8 mouse cellular contexts compared by ENCODE assay signal in genomic region chr10:57631896-57632867, GRCm38 (mm10). TPM values are rescaled to one million over a fixed set of nuclear protein-coding genes. Genes with fewer than 3 reads are reported as not detected.
DNase-seq lines count a peak whose midpoint lies in the region; ATAC-seq and TF ChIP-seq lines count a peak whose summit lies in the region.

Gene Pkib, plus strand, starts transcription at chr10:57631981.

- peak; percentile 74 for DNase-seq in Muller cell, postnatal 12 days (ENCODE audit: inconsistent ontology term)
- peak; percentile 80 for DNase-seq in cerebellum, adult 8-10 months
- peak; percentile 64 for DNase-seq in hindbrain, embryonic 14.5 days (ENCODE audit: low spot score)
- peak; percentile 60 to 65 for DNase-seq in layer of hippocampus, postnatal 36 days
- DNase-seq in lung, postnatal 0 days (ENCODE audit: low spot score): peak; percentile 32
- DNase-seq in retina, embryonic 14.5 days (ENCODE audit: low spot score): peak; percentile 72
- peak; percentile 42 for DNase-seq in thymus, postnatal 14 days

- H3K4me2 ChIP-seq in hindbrain, embryonic 14.5 days (replicated peaks): peak within 1 kb of the TSS; percentile 96
- peak within 1 kb of the TSS; percentile 45 for H3K4me2 ChIP-seq in lung, postnatal 0 days (replicated peaks; ENCODE audit: low read depth, low read length)

- WGBS in hindbrain, embryonic 14.5 days: 2% methylated on average over 40 of the region's 41 CpGs
- 2% methylated on average over 41 of the region's 41 CpGs for WGBS in lung, postnatal 0 days

- peaks cover 8% of the 10 kb centered on the region for H3K4me1 ChIP-seq in hindbrain, embryonic 14.5 days (replicated peaks; ENCODE audit: control insufficient read depth, insufficient read depth, low read length)
- H3K4me1 ChIP-seq in lung, postnatal 0 days (ENCODE audit: insufficient read depth, low read depth, low read length): no peaks in the 10 kb centered on the region

- H3K27ac ChIP-seq in hindbrain, embryonic 14.5 days: no peak within 1 kb of the TSS
- H3K27ac ChIP-seq in lung, postnatal 0 days (ENCODE audit: low read length): no peak within 1 kb of the TSS

- peak within 1 kb of the TSS; percentile 66 for H3K9ac ChIP-seq in hindbrain, embryonic 14.5 days
- H3K9ac ChIP-seq in lung, postnatal 0 days (replicated peaks; ENCODE audit: low read depth): no peak within 1 kb of the TSS

- ATAC-seq in frontal cortex, adult (ENCODE audit: low TSS enrichment): peak; percentile 95
- peak; percentile 93 for ATAC-seq in hindbrain, embryonic 14.5 days (ENCODE audit: low FRiP score)
- ATAC-seq in lung, postnatal 0 days: peak; percentile 78

- 0 out of 2 replicates have a peak, but pooled peaks cover 4% of the 10 kb centered on the region for H3K27me3 ChIP-seq in hindbrain, embryonic 14.5 days (ENCODE audit: control insufficient read depth, insufficient read depth, low read length)
- peaks cover 4% of the 10 kb centered on the region; the same call in 1 of the 2 replicates for H3K27me3 ChIP-seq in lung, postnatal 0 days (replicated peaks; ENCODE audit: insufficient read depth, low read length)

- peak; percentile 30; the same call in 1 of the 2 replicates for TF ChIP-seq CTCF in lung, postnatal 0 days (IDR thresholded peaks at IDR 0.05)

- no peaks in the 10 kb centered on the region for H3K36me3 ChIP-seq in hindbrain, embryonic 14.5 days (replicated peaks; ENCODE audit: control insufficient read depth, insufficient read depth)
- no peaks in the 10 kb centered on the region for H3K36me3 ChIP-seq in lung, postnatal 0 days (ENCODE audit: insufficient read depth, low read length)

- peak within 1 kb of the TSS; percentile 54 for H3K4me3 ChIP-seq in hindbrain, embryonic 14.5 days (replicated peaks; ENCODE audit: low read length)
- H3K4me3 ChIP-seq in lung, postnatal 0 days (ENCODE audit: low read depth, low read length): peak within 1 kb of the TSS; percentile 10; the same call in 1 of the 2 replicates

- no peak for TF ChIP-seq EP300 in lung, postnatal 0 days (IDR thresholded peaks at IDR 0.05)

- H3K9me3 ChIP-seq in hindbrain, embryonic 14.5 days (ENCODE audit: control insufficient read depth, low read length): no peaks in the 10 kb centered on the region
- H3K9me3 ChIP-seq in lung, postnatal 0 days (ENCODE audit: low read length): no peaks in the 10 kb centered on the region

RNA-seq across cellular contexts. Expression of gene Pkib, which starts in this region (rescaled TPM):
- polyA plus RNA-seq in hindbrain, embryonic 14.5 days (2014; fragmentation: Nextera tagmentation; extraction: Ambion mirVana): 1.7 and 2.1 TPM in 2 replicates
- total RNA-seq in layer of hippocampus, postnatal 36 days (2021): 10 to 100 TPM; 13.1 to 13.8 TPM
- polyA plus RNA-seq in lung, postnatal 0 days (2015; fragmentation: Nextera tagmentation; extraction: Ambion mirVana): 2.2 and 3.5 TPM in 2 replicates
